Mouse (Mus musculus) common myeloid progenitor, adult 5-6 weeks (primary cell): ENCODE results near the gene Plekhh1. TPM values are rescaled to one million over a fixed set of nuclear protein-coding genes. Genes with fewer than 3 reads are reported as not detected.

ENCODE experiments used
- ATAC-seq: replicated peaks from 2 replicates; pipeline ENCODE4 v1.8.0; 2016; ENCODE audit warnings: low read depth, mild to moderate bottlenecking, moderate TSS enrichment, inconsistent platforms; ENCODE audit not compliant: poor library complexity, severe bottlenecking
- total RNA-seq: library from RNA; stranded (forward); fragments of 200-1000, 187-1606 nt; gene quantifications from 2 replicates; pipeline ENCODE4 v1.2.3, GENCODE M21; 2017

The Plekhh1 gene
- total RNA-seq, 1 experiment from 2014 or later: 0.41 TPM

- ATAC-seq: no peak
Measured at GRCm38 (mm10) chr12:79068306-79068705, 39.3 kb downstream of the Plekhh1 start.

- no peak for ATAC-seq
Measured at GRCm38 (mm10) chr12:79069187-79069608, 40.2 kb downstream of the Plekhh1 start.

DNA sequence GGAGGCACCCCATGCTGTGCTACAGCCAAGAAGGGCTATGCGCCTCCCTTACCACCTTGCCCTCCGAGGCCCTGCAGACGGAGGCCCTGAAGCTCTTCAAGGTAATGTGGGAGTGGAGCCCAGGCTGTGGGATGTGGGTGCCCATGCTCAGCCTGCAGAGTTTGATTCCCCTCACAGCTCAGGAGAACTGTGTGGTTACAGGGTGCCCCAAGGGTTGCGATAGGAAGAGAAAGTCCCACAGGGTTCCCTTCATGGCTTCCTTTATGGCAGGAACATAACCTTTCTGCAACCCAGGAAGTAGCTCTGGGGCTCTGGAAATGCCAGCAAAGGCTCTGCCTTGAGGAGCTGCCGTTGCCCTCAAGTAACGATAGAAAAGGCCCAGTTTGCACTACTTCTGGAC is 41.0 kb downstream of the Plekhh1 start:
- ATAC-seq: peak; percentile 58

DNA sequence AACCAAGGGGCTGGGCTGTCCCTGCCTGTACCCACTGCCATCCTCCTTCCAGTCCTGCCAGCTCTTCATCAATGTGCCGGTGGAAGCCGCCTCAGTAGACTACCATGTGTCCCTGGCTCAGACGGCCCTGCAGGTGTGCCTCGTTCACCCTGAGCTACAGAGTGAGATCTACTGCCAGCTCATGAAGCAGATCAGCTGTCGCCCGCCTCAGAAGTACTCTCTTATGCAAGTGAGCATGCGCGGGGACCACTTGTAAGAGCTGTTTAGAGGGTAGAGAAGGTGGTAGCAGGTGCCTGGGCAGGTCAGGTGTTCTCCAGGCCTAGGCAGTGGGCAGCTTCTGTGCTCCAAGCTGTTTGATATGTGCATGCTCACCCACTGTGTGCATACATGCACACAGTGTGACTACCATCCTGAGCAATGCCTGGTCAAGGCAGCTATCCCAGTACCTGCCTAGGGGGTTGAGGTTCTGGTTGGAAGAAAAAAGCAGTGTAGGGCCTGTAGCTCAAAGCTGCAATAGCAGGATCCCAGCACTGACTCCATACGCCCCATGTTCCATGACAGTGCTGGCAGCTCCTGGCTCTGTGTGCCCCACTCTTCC is 41.9 kb downstream of the Plekhh1 start:
- no peak for ATAC-seq

- ATAC-seq: peak; percentile 39; the same call in 1 of the 2 replicates
Measured at GRCm38 (mm10) chr12:79072576-79072975, 43.6 kb downstream of the Plekhh1 start.

GRCm38 (mm10) chr12:79073362-79073761 is 44.4 kb downstream of the Plekhh1 start:
- ATAC-seq: no peak

GRCm38 (mm10) chr12:79089182-79089812 is 60.3 kb downstream of the Plekhh1 start, which contains the start of gene Pigh:
Pigh (minus strand) TSS chr12:79089651.
- ATAC-seq: peak; percentile 94

DNA sequence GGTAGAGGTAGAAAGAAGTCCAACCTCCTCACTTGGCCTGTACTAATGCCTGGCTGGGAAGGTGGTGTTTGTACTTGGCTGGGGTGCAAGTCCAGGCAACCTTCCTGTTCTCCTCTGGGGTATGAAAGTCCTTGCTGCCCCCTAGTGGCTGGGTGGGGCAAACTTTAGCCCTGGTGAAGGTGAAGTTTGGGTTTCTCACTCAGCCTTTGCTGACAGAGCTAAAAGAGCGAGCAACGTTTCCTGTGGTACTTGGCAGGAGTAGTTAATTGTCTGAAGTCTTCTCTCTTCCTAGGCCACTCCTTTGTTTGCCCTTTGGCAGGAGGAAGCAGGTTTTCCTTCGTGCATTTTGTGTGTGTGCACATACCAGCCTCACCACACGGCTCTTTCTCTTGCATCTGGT is 63.6 kb downstream of the Plekhh1 start:
- ATAC-seq: peak; percentile 61

- ATAC-seq: peak; percentile 87
Measured at GRCm38 (mm10) chr12:79097106-79097752, 68.3 kb downstream of the Plekhh1 start.

DNA sequence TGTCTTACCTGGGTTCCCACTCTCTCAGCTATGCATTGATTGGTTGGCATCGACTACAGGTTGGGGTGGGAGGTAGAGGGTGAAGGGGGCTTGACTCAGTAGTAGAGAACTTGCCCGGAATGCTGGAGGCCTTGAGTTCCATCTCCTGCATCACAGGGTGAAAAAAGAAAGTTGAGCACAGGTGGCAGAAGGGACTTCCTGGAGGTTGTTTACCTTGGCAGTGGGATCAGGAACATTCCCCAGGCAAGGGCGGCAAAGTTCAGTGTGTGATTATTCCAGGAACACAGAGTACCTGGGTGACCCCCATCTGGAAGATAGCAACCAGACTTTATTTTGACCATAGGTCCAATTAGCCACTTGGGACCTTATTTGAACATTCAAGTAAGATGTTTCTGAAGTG is 74.8 kb downstream of the Plekhh1 start:
- no peak for ATAC-seq

DNA sequence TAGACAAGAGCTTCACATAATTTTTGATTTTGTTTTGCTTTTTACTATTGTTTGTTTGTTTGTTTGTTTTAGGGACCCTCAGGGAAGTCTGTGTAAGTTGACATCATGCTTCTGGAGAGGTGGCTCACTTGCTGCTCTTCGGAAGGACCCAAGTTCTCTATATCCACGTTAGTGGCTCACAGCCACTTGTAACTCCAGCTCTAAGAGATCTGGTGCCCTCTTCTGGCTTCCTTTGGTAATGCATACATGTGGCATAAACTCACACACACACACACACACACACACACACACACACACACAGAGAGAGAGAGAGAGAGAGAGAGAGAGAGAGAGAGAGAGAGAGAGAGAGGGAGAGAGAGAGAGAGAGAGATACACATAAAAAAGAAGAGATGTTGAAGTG is 75.6 kb downstream of the Plekhh1 start:
- ATAC-seq: no peak

- ATAC-seq: no peak
Measured at GRCm38 (mm10) chr12:79105312-79105711, 76.3 kb downstream of the Plekhh1 start.

DNA sequence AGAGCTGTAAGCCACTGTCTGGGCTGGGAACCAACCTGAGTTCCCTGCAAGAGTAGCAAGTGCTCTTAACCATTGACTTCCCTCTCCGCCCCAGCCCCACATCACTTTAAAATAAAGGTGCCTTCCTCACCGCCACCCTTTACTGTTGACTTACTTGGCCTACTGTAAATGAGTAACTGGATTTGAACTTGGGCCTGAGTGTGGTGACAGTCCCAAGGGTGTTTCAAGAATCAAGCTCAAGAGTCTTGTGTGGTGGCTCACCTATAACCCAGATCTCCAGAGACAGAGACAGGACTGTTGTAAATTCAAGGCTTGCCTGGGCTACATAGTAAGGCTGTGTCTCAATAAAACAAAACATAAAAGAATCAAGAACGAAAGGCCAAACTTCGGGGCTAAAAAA is 90.0 kb downstream of the Plekhh1 start:
- no peak for ATAC-seq

- ATAC-seq: peak; percentile 77; the same call in 1 of the 2 replicates
Measured at GRCm38 (mm10) chr12:79122820-79123219, 93.9 kb downstream of the Plekhh1 start.

DNA sequence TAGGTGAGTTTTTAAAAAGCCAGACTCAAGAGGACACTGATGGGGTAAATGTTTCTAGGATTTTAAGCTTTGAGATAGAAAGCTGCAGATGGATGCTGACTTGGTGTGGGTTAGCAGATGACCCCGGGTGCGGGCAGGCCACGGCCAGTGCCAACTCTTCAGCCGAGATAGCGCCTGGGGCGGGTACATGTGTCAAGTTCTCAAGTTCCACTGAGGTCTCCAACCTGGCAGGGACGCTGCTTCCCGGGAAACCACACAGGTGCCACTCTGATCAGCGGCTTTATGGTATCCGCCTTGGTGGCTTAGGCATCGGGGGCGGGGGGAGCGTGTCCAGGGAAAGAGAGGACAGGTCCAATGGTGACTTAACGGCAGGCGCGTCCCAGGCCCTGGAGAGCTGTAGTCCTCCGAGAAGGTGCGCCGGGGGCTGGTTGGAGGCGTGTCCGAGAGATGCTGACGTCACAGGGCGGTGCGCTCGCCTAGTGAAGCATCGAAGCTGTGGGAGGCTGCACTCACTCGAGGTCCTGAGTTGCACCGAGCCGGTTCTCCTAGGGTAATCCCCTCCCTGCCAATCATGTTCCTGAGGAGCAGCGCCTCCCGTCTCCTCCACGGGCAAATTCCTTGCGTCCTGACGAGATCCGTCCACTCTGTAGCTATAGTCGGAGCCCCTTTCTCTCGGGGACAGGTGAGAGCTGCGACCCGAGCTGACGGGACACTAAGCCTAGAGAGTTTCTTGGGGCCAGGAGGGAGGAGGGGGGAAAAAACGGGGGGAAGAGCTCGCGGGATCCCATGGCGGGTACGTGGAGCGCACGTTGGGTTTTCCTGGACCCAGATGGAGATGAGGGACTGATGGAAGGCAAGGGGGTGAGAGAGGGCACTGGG is 101.6 kb downstream of the Plekhh1 start, which contains the start of gene Arg2:
Arg2 (plus strand) TSS at position 479 of the 879 bp plus-strand sequence.
- ATAC-seq: peak; percentile 97

Other genes with a start within 250 kb of the Plekhh1 start
- gene Atp6v1d, start 167.5 kb upstream of the Plekhh1 start, total RNA-seq: 17.8 and 32.9 TPM in 2 replicates
- gene Eif2s1, start 167.3 kb upstream of the Plekhh1 start, total RNA-seq: 123 and 125 TPM in 2 replicates
- not detected in 2 replicates for gene Plek2, start 122.2 kb upstream of the Plekhh1 start, total RNA-seq
- gene Tmem229b, start 21.5 kb upstream of the Plekhh1 start, total RNA-seq: 74.7 and 76.7 TPM in 2 replicates
- gene Pigh, start 60.5 kb downstream of the Plekhh1 start, total RNA-seq: 23.6 and 25.6 TPM in 2 replicates
- gene Arg2, start 101.6 kb downstream of the Plekhh1 start, total RNA-seq: not detected in 2 replicates
- gene Vti1b, start 143.5 kb downstream of the Plekhh1 start, total RNA-seq: 147 and 182 TPM in 2 replicates
- gene Rdh11, start 163.1 kb downstream of the Plekhh1 start, total RNA-seq: 24.7 and 25.1 TPM in 2 replicates
- gene Rdh12, start 179.8 kb downstream of the Plekhh1 start, total RNA-seq: 0.73 and 5.1 TPM in 2 replicates